8 mouse cellular contexts compared by ENCODE assay signal in genomic region chr13:31689317-31689716, GRCm38 (mm10).
DNase-seq lines count a peak whose midpoint lies in the region; ATAC-seq lines count a peak whose summit lies in the region.

No protein-coding gene starts in this region.

- ATAC-seq in frontal cortex, adult (ENCODE audit: low TSS enrichment): no peak

- intact Hi-C loops in heart, postnatal 10 days (cut with DNase I): no loop called here
- intact Hi-C loops in gastrocnemius, postnatal 36 days (cut with DNase I): no loop called here

- peak; percentile 13 to 19 for DNase-seq in heart, postnatal 10 days
- no peak for DNase-seq in heart, adult 9 months (ENCODE audit: low spot score in 2 of 2)
- peak; percentile 11 to 43 for DNase-seq in spleen, postnatal 10 days (ENCODE audit: low spot score in 2 of 2)
- no peak for DNase-seq in spleen, postnatal 36 days (ENCODE audit: low spot score in 2 of 2)
- peak; percentile 47 for DNase-seq in embryo, embryonic 10 days (ENCODE audit: low spot score)
- peak; percentile 30 for DNase-seq in retina, postnatal 1 day
- no peak for DNase-seq in gastrocnemius, postnatal 36 days

Comparison
In these comparisons a context has a peak if more than half of its experiments do, and no peak if none do; other contexts are left out.
1. DNase-seq: peak in heart, postnatal 10 days (2 of 2), spleen, postnatal 10 days (2 of 2), embryo, embryonic 10 days (single experiment) and retina, postnatal 1 day (single experiment); none in heart, adult 9 months (0 of 2), spleen, postnatal 36 days (0 of 2) and gastrocnemius, postnatal 36 days (0 of 2).